Mouse (Mus musculus) ES-E14 (cell line): ENCODE measurements around the gene Extl1. TPM values are rescaled to one million over a fixed set of nuclear protein-coding genes. Genes with fewer than 3 reads are reported as not detected.

Experiments used
- DNase-seq: peaks from one replicate; pipeline ENCODE4 v3.0.0-alpha.2; 2013; ENCODE audit warnings: low read depth, low spot score
- H3K27ac ChIP-seq: 2 replicates; pipeline ENCODE4 v1.5.1; 2012; ENCODE audit warnings: low read depth, mild to moderate bottlenecking, low read length, moderate library complexity, mixed read lengths; ENCODE audit not compliant: poor library complexity, insufficient read depth, severe bottlenecking
- H3K36me3 ChIP-seq: 2 replicates; pipeline ENCODE4 v1.6.1; 2012; ENCODE audit warnings: mild to moderate bottlenecking, low read length, moderate library complexity, mixed read lengths; ENCODE audit not compliant: control insufficient read depth, poor library complexity, insufficient read depth, severe bottlenecking
- H3K4me1 ChIP-seq, 2 experiments: fragments of 150-350 bp in 1 of 2; sonication (generic) in 1 of 2; 2 replicates each; pipeline ENCODE4 v1.6.1; 2012; ENCODE audit warnings: low read length in 2 of 2, mild to moderate bottlenecking in 1 of 2, mixed read lengths in 1 of 2; ENCODE audit not compliant: control insufficient read depth in 2 of 2, insufficient read depth in 2 of 2, poor library complexity in 1 of 2
- H3K4me3 ChIP-seq, 2 experiments: fragments of 150-350 bp in 1 of 2; sonication (generic) in 1 of 2; 2 replicates each; pipeline ENCODE4 v1.5.1; 2012; ENCODE audit warnings: low read length in 2 of 2, low read depth in 1 of 2, mild to moderate bottlenecking in 1 of 2, mixed read lengths in 1 of 2; ENCODE audit not compliant: insufficient read depth in 1 of 2, poor library complexity in 1 of 2, severe bottlenecking in 1 of 2
- H3K9ac ChIP-seq: 2 replicates; pipeline ENCODE4 v1.6.1; 2012; ENCODE audit warnings: low read depth, mild to moderate bottlenecking, low read length, mixed read lengths; ENCODE audit not compliant: poor library complexity, insufficient read depth, severe bottlenecking
- H3K9me3 ChIP-seq: fragments of 150-350 bp; sonication (generic); 2 replicates; pipeline ENCODE4 v1.6.1; 2012; ENCODE audit warnings: low read depth, mild to moderate bottlenecking, low read length; ENCODE audit not compliant: control insufficient read depth, insufficient read depth
- CHD2 ChIP-seq: IDR thresholded peaks from 2 replicates; pipeline ENCODE4 v1.6.1; 2014; ENCODE audit warnings: mild to moderate bottlenecking, low read depth, low read length, inconsistent platforms
- HCFC1 ChIP-seq: IDR thresholded peaks from 2 replicates; pipeline ENCODE4 v1.6.1; 2012; ENCODE audit warnings: low read length, inconsistent platforms, borderline replicate concordance; ENCODE audit not compliant: insufficient read depth
- MAFK ChIP-seq: IDR thresholded peaks from 2 replicates; pipeline ENCODE4 v1.6.1; 2014; ENCODE audit warnings: mild to moderate bottlenecking, low read depth, low read length, inconsistent platforms; ENCODE audit not compliant: insufficient read depth
- ZC3H11A ChIP-seq: IDR thresholded peaks from 2 replicates; pipeline ENCODE4 v1.6.1; 2012; ENCODE audit warnings: low read depth, mild to moderate bottlenecking, inconsistent platforms, low read length, borderline replicate concordance
- ZNF384 ChIP-seq: IDR thresholded peaks from 2 replicates; pipeline ENCODE4 v1.6.1; 2012; ENCODE audit warnings: low read depth, low read length, inconsistent platforms
- in situ Hi-C, 2 experiments: fragments of 600-800 bp; cut with MboI; formaldehyde crosslinking; loops; one replicate each; pipeline ENCODE4 v1.15.1; 2025; ENCODE audit warnings: low sequenced_read_pairs in 2 of 2, inconsistent platforms in 1 of 2; ENCODE audit not compliant: unreplicated experiment in 2 of 2
- total RNA-seq: library from RNA; depleted of rRNA; stranded (reverse); fragments of 300-350 nt; gene quantifications from 2 replicates; pipeline ENCODE4 v1.2.3, GENCODE M21; 2012

Extl1 gene
- total RNA-seq, 1 experiment: 4.2 TPM

- H3K4me3 ChIP-seq: no peak overlapping the region
- peaks cover 0 to under 1% of the 10 kb centered on the region in 2 experiments; a peak in 1 of 4 replicates for H3K4me1 ChIP-seq
- no peaks in the 10 kb centered on the region for H3K36me3 ChIP-seq
- H3K9me3 ChIP-seq: no peaks in the 10 kb centered on the region
- DNase-seq: no peak
- TF ChIP-seq MAFK (no peak), HCFC1 (no peak), ZNF384 (no peak), CHD2 (no peak), ZC3H11A (no peak)
- H3K27ac ChIP-seq: no peak overlapping the region
- H3K9ac ChIP-seq: no peak overlapping the region
- in situ Hi-C loops: no loop called here
Measured at GRCm38 (mm10) chr4:134387268-134387667, 3.6 kb upstream of the Extl1 start.

GRCm38 (mm10) chr4:134379510-134379909 lies 4.1 kb downstream of the Extl1 start:
- Histone ChIP-seq H3K27ac (no peak overlapping the region), H3K4me1 (peaks cover 0 to 23% of the 10 kb centered on the region in 2 experiments; a peak in 3 of 4 replicates), H3K4me3 (no peak overlapping the region), H3K9ac (no peak overlapping the region), H3K36me3 (no peaks in the 10 kb centered on the region), H3K9me3 (no peaks in the 10 kb centered on the region)
- TF ChIP-seq ZNF384: no peak
- no peak for DNase-seq
- in situ Hi-C loops: no loop called here

GRCm38 (mm10) chr4:134378089-134378615 lies 5.5 kb downstream of the Extl1 start:
- peak overlapping the region; percentile 66; the same call in 1 of the 2 replicates for H3K9ac ChIP-seq
- no peak for TF ChIP-seq HCFC1
- no peaks in the 10 kb centered on the region for H3K9me3 ChIP-seq
- H3K27ac ChIP-seq: peak overlapping the region; percentile 42; the same call in 1 of the 2 replicates
- no peaks in the 10 kb centered on the region for H3K36me3 ChIP-seq
- H3K4me1 ChIP-seq: peaks cover 0 to 29% of the 10 kb centered on the region in 2 experiments; a peak in 3 of 4 replicates
- 0 out of 4 replicates have a peak overlapping the region, but pooled peaks of 1 of the 2 experiments have one; percentile 7 for H3K4me3 ChIP-seq
- in situ Hi-C loops: no loop called here
- no peak for DNase-seq

- Histone ChIP-seq H3K4me3 (no peak overlapping the region), H3K4me1 (peaks cover 2 to 28% of the 10 kb centered on the region in 2 experiments; a peak in 3 of 4 replicates), H3K9ac (no peak overlapping the region), H3K27ac (peak overlapping the region; percentile 45; the same call in 1 of the 2 replicates), H3K36me3 (no peaks in the 10 kb centered on the region), H3K9me3 (no peaks in the 10 kb centered on the region)
- in situ Hi-C loops: no loop called here
- DNase-seq: no peak
- TF ChIP-seq CHD2 (no peak), ZNF384 (no peak), MAFK (no peak), HCFC1 (no peak), ZC3H11A (no peak)
Measured at GRCm38 (mm10) chr4:134374306-134374705, 9.3 kb downstream of the Extl1 start.

- TF ChIP-seq ZNF384: no peak
- TF ChIP-seq CHD2: no peak
- no peak for TF ChIP-seq MAFK
- TF ChIP-seq ZC3H11A: no peak
- no peaks in the 10 kb centered on the region for H3K36me3 ChIP-seq
- in situ Hi-C loops: no loop called here
- no peak for DNase-seq
- H3K27ac ChIP-seq: no peak overlapping the region
- no peaks in the 10 kb centered on the region for H3K9me3 ChIP-seq
- no peak overlapping the region for H3K9ac ChIP-seq
- no peak overlapping the region for H3K4me3 ChIP-seq
- peaks cover 2 to 19% of the 10 kb centered on the region in 2 experiments; a peak in 3 of 4 replicates for H3K4me1 ChIP-seq
Measured at GRCm38 (mm10) chr4:134373295-134373694, 10.4 kb downstream of the Extl1 start.
